Mouse (Mus musculus): ENCODE data around the gene Cntnap2. TPM values are rescaled to one million over a fixed set of nuclear protein-coding genes. Genes with fewer than 3 reads are reported as not detected.

Cntnap2 gene
- polyA plus RNA-seq, 1 experiment from 2014 or later = 70.3 TPM

- no peaks in the 10 kb centered on the region for H3K36me3 ChIP-seq (ENCODE audit: control insufficient read depth, insufficient read depth, low read length)
- WGBS = 79% methylated on average over 11 of the region's 11 CpGs
- no peak for ATAC-seq
- no peaks in the 10 kb centered on the region for H3K27me3 ChIP-seq (replicated peaks; ENCODE audit: control insufficient read depth, insufficient read depth, low read length)
- no peak overlapping the region for H3K4me2 ChIP-seq (ENCODE audit: low read length)
- H3K4me1 ChIP-seq (ENCODE audit: control insufficient read depth, insufficient read depth, low read length) = peaks cover 4% of the 10 kb centered on the region; the same call in 1 of the 2 replicates
- no peaks in the 10 kb centered on the region for H3K9me3 ChIP-seq (replicated peaks; ENCODE audit: control insufficient read depth, low read length)
- no peak for DNase-seq (ENCODE audit: low spot score)
- H3K4me3 ChIP-seq (ENCODE audit: low read depth, low read length) = no peak overlapping the region
- no peak overlapping the region for H3K27ac ChIP-seq (ENCODE audit: low read depth, low read length)
- no peak overlapping the region for H3K9ac ChIP-seq (ENCODE audit: low read length)
Measured at GRCm38 (mm10) chr6:47304848-47305490, 2245.8 kb downstream of the Cntnap2 start.

- Histone ChIP-seq H3K9me3 (replicated peaks; ENCODE audit: control insufficient read depth, low read length) (no peaks in the 10 kb centered on the region), H3K4me3 (ENCODE audit: low read depth, low read length) (no peak overlapping the region), H3K9ac (ENCODE audit: low read length) (no peak overlapping the region), H3K36me3 (ENCODE audit: control insufficient read depth, insufficient read depth, low read length) (no peaks in the 10 kb centered on the region), H3K4me2 (ENCODE audit: low read length) (no peak overlapping the region), H3K27me3 (replicated peaks; ENCODE audit: control insufficient read depth, insufficient read depth, low read length) (no peaks in the 10 kb centered on the region), H3K27ac (ENCODE audit: low read depth, low read length) (peak overlapping the region; percentile 55; the same call in 1 of the 2 replicates), H3K4me1 (ENCODE audit: control insufficient read depth, insufficient read depth, low read length) (peaks cover 4% of the 10 kb centered on the region; the same call in 1 of the 2 replicates)
- ATAC-seq = peak; percentile 32; the same call in 1 of the 2 replicates
- WGBS = 50% methylated on average over 8 of the region's 8 CpGs
- no peak for DNase-seq (ENCODE audit: low spot score)
Measured at GRCm38 (mm10) chr6:47306065-47306798, 2247.1 kb downstream of the Cntnap2 start.

GRCm38 (mm10) chr6:47306954-47307353 lies 2247.8 kb downstream of the Cntnap2 start:
- peak; percentile 63; the same call in 1 of the 2 replicates for ATAC-seq
- no peak overlapping the region for H3K9ac ChIP-seq (ENCODE audit: low read length)

GRCm38 (mm10) chr6:47314507-47315334 lies 2255.6 kb downstream of the Cntnap2 start:
- Histone ChIP-seq H3K36me3 (ENCODE audit: control insufficient read depth, insufficient read depth, low read length) (no peaks in the 10 kb centered on the region), H3K27me3 (replicated peaks; ENCODE audit: control insufficient read depth, insufficient read depth, low read length) (no peaks in the 10 kb centered on the region), H3K4me3 (ENCODE audit: low read depth, low read length) (peak overlapping the region; percentile 9; the same call in 1 of the 2 replicates), H3K9me3 (replicated peaks; ENCODE audit: control insufficient read depth, low read length) (no peaks in the 10 kb centered on the region), H3K4me2 (ENCODE audit: low read length) (peak overlapping the region; percentile 30), H3K27ac (ENCODE audit: low read depth, low read length) (no peak overlapping the region), H3K4me1 (ENCODE audit: control insufficient read depth, insufficient read depth, low read length) (peaks cover 10% of the 10 kb centered on the region), H3K9ac (ENCODE audit: low read length) (peak overlapping the region; percentile 6; the same call in 1 of the 2 replicates)
- WGBS = 56% methylated on average over 15 of the region's 15 CpGs
- DNase-seq (ENCODE audit: low spot score) (peak; percentile 88), ATAC-seq (peak; percentile 38; the same call in 1 of the 2 replicates)

More at GRCm38 (mm10) chr6:47306954-47307353, 2247.8 kb downstream of the Cntnap2 start:
- DNase-seq (ENCODE audit: low spot score) = peak; percentile 64
- no peak overlapping the region for H3K4me3 ChIP-seq (ENCODE audit: low read depth, low read length)
- no peaks in the 10 kb centered on the region for H3K9me3 ChIP-seq (replicated peaks; ENCODE audit: control insufficient read depth, low read length)
- WGBS = 58% methylated on average over 12 of the region's 12 CpGs
- no peaks in the 10 kb centered on the region for H3K36me3 ChIP-seq (ENCODE audit: control insufficient read depth, insufficient read depth, low read length)
- H3K4me1 ChIP-seq (ENCODE audit: control insufficient read depth, insufficient read depth, low read length) = peaks cover 4% of the 10 kb centered on the region; the same call in 1 of the 2 replicates
- no peak overlapping the region for H3K4me2 ChIP-seq (ENCODE audit: low read length)
- H3K27me3 ChIP-seq (replicated peaks; ENCODE audit: control insufficient read depth, insufficient read depth, low read length) = no peaks in the 10 kb centered on the region
- peak overlapping the region; percentile 45 for H3K27ac ChIP-seq (ENCODE audit: low read depth, low read length)

- ATAC-seq = no peak
- H3K27ac ChIP-seq (ENCODE audit: low read depth, low read length) = no peak overlapping the region
Measured at GRCm38 (mm10) chr6:47315454-47315853, 2256.3 kb downstream of the Cntnap2 start.

GRCm38 (mm10) chr6:47317253-47317652 lies 2258.1 kb downstream of the Cntnap2 start:
- H3K27me3 ChIP-seq (replicated peaks; ENCODE audit: control insufficient read depth, insufficient read depth, low read length) = no peaks in the 10 kb centered on the region
- H3K4me3 ChIP-seq (ENCODE audit: low read depth, low read length) = no peak overlapping the region
- H3K9me3 ChIP-seq (replicated peaks; ENCODE audit: control insufficient read depth, low read length) = no peaks in the 10 kb centered on the region
- no peak overlapping the region for H3K9ac ChIP-seq (ENCODE audit: low read length)
- peaks cover 10% of the 10 kb centered on the region for H3K4me1 ChIP-seq (ENCODE audit: control insufficient read depth, insufficient read depth, low read length)
- H3K36me3 ChIP-seq (ENCODE audit: control insufficient read depth, insufficient read depth, low read length) = no peaks in the 10 kb centered on the region
- no peak overlapping the region for H3K4me2 ChIP-seq (ENCODE audit: low read length)
- ATAC-seq = no peak
- no peak for DNase-seq (ENCODE audit: low spot score)
- H3K27ac ChIP-seq (ENCODE audit: low read depth, low read length) = no peak overlapping the region

More at GRCm38 (mm10) chr6:47315454-47315853, 2256.3 kb downstream of the Cntnap2 start:
- WGBS = 80% methylated on average over 2 of the region's 2 CpGs
- Histone ChIP-seq H3K4me2 (ENCODE audit: low read length) (no peak overlapping the region), H3K4me3 (ENCODE audit: low read depth, low read length) (no peak overlapping the region), H3K36me3 (ENCODE audit: control insufficient read depth, insufficient read depth, low read length) (no peaks in the 10 kb centered on the region), H3K27me3 (replicated peaks; ENCODE audit: control insufficient read depth, insufficient read depth, low read length) (no peaks in the 10 kb centered on the region), H3K9me3 (replicated peaks; ENCODE audit: control insufficient read depth, low read length) (no peaks in the 10 kb centered on the region), H3K9ac (ENCODE audit: low read length) (no peak overlapping the region), H3K4me1 (ENCODE audit: control insufficient read depth, insufficient read depth, low read length) (peaks cover 10% of the 10 kb centered on the region)
- no peak for DNase-seq (ENCODE audit: low spot score)

GRCm38 (mm10) chr6:47318705-47319104 lies 2259.5 kb downstream of the Cntnap2 start:
- Histone ChIP-seq H3K4me3 (ENCODE audit: low read depth, low read length) (no peak overlapping the region), H3K4me1 (ENCODE audit: control insufficient read depth, insufficient read depth, low read length) (peaks cover 10% of the 10 kb centered on the region), H3K27ac (ENCODE audit: low read depth, low read length) (peak overlapping the region; percentile 83), H3K36me3 (ENCODE audit: control insufficient read depth, insufficient read depth, low read length) (no peaks in the 10 kb centered on the region), H3K4me2 (ENCODE audit: low read length) (peak overlapping the region; percentile 30), H3K9ac (ENCODE audit: low read length) (peak overlapping the region; percentile 48), H3K9me3 (replicated peaks; ENCODE audit: control insufficient read depth, low read length) (no peaks in the 10 kb centered on the region), H3K27me3 (replicated peaks; ENCODE audit: control insufficient read depth, insufficient read depth, low read length) (no peaks in the 10 kb centered on the region)
- peak; percentile 89 for ATAC-seq
- WGBS = under 1% methylated on average over 6 of the region's 6 CpGs
- peak; percentile 84 for DNase-seq (ENCODE audit: low spot score)

- Histone ChIP-seq H3K36me3 (ENCODE audit: control insufficient read depth, insufficient read depth, low read length) (no peaks in the 10 kb centered on the region), H3K27me3 (replicated peaks; ENCODE audit: control insufficient read depth, insufficient read depth, low read length) (no peaks in the 10 kb centered on the region), H3K27ac (ENCODE audit: low read depth, low read length) (peak overlapping the region; percentile 83; the same call in 1 of the 2 replicates), H3K4me2 (ENCODE audit: low read length) (peak overlapping the region; percentile 30), H3K4me1 (ENCODE audit: control insufficient read depth, insufficient read depth, low read length) (peaks cover 10% of the 10 kb centered on the region), H3K9me3 (replicated peaks; ENCODE audit: control insufficient read depth, low read length) (no peaks in the 10 kb centered on the region), H3K4me3 (ENCODE audit: low read depth, low read length) (no peak overlapping the region), H3K9ac (ENCODE audit: low read length) (peak overlapping the region; percentile 48; the same call in 1 of the 2 replicates)
- peak; percentile 61 for DNase-seq (ENCODE audit: low spot score)
- 20% methylated on average over 5 of the region's 5 CpGs for WGBS
- ATAC-seq = peak; percentile 66
Measured at GRCm38 (mm10) chr6:47319309-47319983, 2260.3 kb downstream of the Cntnap2 start.
